Mouse (Mus musculus): Measurements from ENCODE around the gene Gck. TPM values are rescaled to one million over a fixed set of nuclear protein-coding genes. Genes with fewer than 3 reads are reported as not detected.
"Not testable (repeated sequence)": the region's sequence is repeated elsewhere in the genome, so short reads cannot be mapped to it uniquely, and the experiment has no call there.

Gck gene
- polyA plus RNA-seq, 1 experiment from 2014 or later, result 3.9 TPM

DNA sequence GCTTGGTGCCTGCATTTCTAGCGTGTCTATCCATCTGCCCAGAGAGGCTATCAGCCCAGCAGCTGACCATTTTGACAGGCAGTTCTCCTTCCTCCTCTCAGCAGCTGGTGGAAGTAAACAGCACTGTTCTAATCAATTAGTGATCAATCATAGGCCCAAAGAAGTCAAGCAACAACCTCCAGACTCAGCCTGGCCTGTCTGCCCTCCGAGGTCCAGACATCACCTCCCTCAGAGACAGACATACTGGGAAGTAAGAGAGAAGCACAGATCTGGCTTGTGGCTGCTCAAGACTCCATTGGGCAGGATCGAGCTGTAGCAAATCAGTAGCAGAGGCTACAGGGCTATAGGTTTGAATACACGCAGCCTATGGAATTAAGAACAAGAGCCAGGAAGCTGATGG, 2.1 kb downstream of the Gck start:
- no peak for ATAC-seq (ENCODE audit: low FRiP score)
- Histone ChIP-seq H3K9me3 (ENCODE audit: control insufficient read depth, low read length) (no peaks in the 10 kb centered on the region), H3K27me3 (ENCODE audit: control insufficient read depth, insufficient read depth, low read length) (no peaks in the 10 kb centered on the region), H3K27ac (no peak overlapping the region), H3K9ac (no peak overlapping the region), H3K4me3 (replicated peaks; ENCODE audit: low read length) (no peak overlapping the region), H3K36me3 (replicated peaks; ENCODE audit: control insufficient read depth, insufficient read depth) (no peaks in the 10 kb centered on the region), H3K4me1 (replicated peaks; ENCODE audit: control insufficient read depth, insufficient read depth, low read length) (peaks cover 4% of the 10 kb centered on the region), H3K4me2 (replicated peaks) (no peak overlapping the region)
- WGBS, result 64% methylated on average over 4 of the region's 4 CpGs
- DNase-seq (ENCODE audit: low spot score), result no peak

DNA sequence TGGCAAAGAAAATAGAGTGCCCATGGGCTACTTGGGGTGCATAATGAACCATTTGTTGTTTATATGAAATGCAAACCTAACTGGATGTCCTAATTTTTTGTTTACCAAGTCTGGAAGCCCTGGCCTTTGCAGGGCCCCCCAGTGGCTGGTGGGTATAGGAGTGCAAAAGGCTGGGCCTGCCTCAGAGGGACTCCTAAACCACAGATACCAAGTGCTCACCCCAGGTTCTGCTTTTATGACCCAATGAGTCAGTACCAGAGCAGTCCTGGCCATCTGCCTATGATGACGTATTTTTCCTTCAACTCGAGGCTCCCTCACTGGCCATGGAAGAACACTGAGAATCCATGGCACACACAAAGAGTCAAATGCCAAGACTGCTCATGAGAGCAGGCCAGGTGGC, 4.8 kb downstream of the Gck start:
- WGBS, result 75% methylated on average over 2 of the region's 2 CpGs
- H3K9ac ChIP-seq, result no peak overlapping the region

DNA sequence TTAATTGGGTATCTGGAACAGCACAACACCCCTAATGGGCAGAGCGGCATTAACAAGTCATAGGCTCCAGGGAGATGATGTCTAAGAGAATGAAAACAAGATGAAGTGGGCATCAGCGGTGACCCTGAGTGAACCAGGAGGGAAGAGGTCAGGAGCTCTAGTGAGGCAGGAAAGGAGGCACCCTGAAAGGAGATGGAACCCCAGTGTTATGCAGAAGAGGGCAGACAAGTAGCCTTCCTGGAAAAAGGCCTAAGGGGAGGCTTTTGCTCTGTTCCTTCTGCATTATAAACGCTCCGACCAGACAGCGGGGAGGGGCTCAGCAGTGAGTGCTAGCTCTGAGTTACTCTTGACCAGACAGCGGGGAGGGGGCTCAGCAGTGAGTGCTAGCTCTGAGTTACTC, 6.9 kb downstream of the Gck start:
- Histone ChIP-seq H3K4me3 (replicated peaks; ENCODE audit: low read length) (no peak overlapping the region), H3K27ac (no peak overlapping the region), H3K4me2 (replicated peaks) (no peak overlapping the region), H3K27me3 (ENCODE audit: control insufficient read depth, insufficient read depth, low read length) (no peaks in the 10 kb centered on the region), H3K9ac (no peak overlapping the region), H3K36me3 (replicated peaks; ENCODE audit: control insufficient read depth, insufficient read depth) (no peaks in the 10 kb centered on the region), H3K4me1 (replicated peaks; ENCODE audit: control insufficient read depth, insufficient read depth, low read length) (no peaks in the 10 kb centered on the region), H3K9me3 (ENCODE audit: control insufficient read depth, low read length) (no peaks in the 10 kb centered on the region)
- DNase-seq (ENCODE audit: low spot score) (no peak), ATAC-seq (ENCODE audit: low FRiP score) (no peak)
- WGBS, result 52% methylated on average over 6 of the region's 6 CpGs

More for the DNA sequence above, 4.8 kb downstream of the Gck start:
- H3K27me3 ChIP-seq (ENCODE audit: control insufficient read depth, insufficient read depth, low read length), result no peaks in the 10 kb centered on the region
- H3K4me1 ChIP-seq (replicated peaks; ENCODE audit: control insufficient read depth, insufficient read depth, low read length), result peaks cover 4% of the 10 kb centered on the region
- no peaks in the 10 kb centered on the region for H3K36me3 ChIP-seq (replicated peaks; ENCODE audit: control insufficient read depth, insufficient read depth)
- H3K9me3 ChIP-seq (ENCODE audit: control insufficient read depth, low read length), result no peaks in the 10 kb centered on the region
- no peak overlapping the region for H3K4me2 ChIP-seq (replicated peaks)
- no peak for ATAC-seq (ENCODE audit: low FRiP score)
- H3K27ac ChIP-seq, result no peak overlapping the region
- no peak overlapping the region for H3K4me3 ChIP-seq (replicated peaks; ENCODE audit: low read length)
- no peak for DNase-seq (ENCODE audit: low spot score)

DNA sequence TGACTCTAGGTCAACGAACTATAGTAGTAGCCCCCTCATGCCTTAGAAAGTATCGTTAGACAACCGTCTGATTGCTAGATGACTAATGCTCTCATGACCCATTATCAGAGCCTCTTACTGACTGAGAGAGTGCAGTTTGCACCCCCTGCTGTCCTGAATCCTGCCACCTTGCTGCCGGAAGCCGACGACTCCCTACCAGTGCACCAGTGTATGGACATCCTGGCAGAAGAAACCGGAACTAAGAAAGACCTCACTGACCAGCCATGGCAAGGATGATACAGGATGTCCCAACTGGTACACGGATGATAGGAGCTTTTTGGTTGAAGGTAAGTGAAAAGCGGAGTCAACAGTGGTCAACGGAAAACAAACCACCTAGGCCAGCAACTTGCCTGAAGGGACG, 15.3 kb downstream of the Gck start:
- H3K4me2 ChIP-seq (replicated peaks); DNase-seq (ENCODE audit: low spot score); H3K27ac ChIP-seq; H3K9ac ChIP-seq; ATAC-seq (ENCODE audit: low FRiP score); H3K4me1 ChIP-seq (replicated peaks; ENCODE audit: control insufficient read depth, insufficient read depth, low read length); H3K4me3 ChIP-seq (replicated peaks; ENCODE audit: low read length); H3K27me3 ChIP-seq (ENCODE audit: control insufficient read depth, insufficient read depth, low read length); H3K36me3 ChIP-seq (replicated peaks; ENCODE audit: control insufficient read depth, insufficient read depth); H3K9me3 ChIP-seq (ENCODE audit: control insufficient read depth, low read length): not testable (repeated sequence)
- WGBS, result 98% methylated on average over 11 of the region's 11 CpGs

DNA sequence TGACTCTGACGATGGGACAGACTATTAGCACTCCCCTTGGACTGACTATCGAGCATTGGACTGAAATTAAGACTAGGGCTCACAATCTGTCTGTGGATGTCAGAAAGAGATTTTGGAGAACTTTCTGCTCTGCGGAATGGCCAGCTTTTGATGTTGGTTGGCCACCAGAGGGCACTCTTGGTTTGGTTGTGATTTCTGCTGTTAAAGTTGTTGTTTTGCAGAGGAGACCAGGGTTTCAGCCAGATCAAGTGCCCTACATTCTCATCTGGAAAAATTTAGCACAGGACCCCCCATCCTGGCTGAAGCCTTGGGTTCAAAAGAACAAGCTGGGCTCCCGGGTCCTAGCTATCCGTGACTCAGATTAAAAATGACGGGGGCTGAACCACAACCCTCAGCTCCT, 17.9 kb downstream of the Gck start:
- H3K4me3 ChIP-seq (replicated peaks; ENCODE audit: low read length); H3K4me2 ChIP-seq (replicated peaks); DNase-seq (ENCODE audit: low spot score); H3K9me3 ChIP-seq (ENCODE audit: control insufficient read depth, low read length); ATAC-seq (ENCODE audit: low FRiP score); H3K9ac ChIP-seq; H3K27me3 ChIP-seq (ENCODE audit: control insufficient read depth, insufficient read depth, low read length); H3K27ac ChIP-seq; H3K36me3 ChIP-seq (replicated peaks; ENCODE audit: control insufficient read depth, insufficient read depth); H3K4me1 ChIP-seq (replicated peaks; ENCODE audit: control insufficient read depth, insufficient read depth, low read length): not testable (repeated sequence)
- 97% methylated on average over 6 of the region's 6 CpGs for WGBS

DNA sequence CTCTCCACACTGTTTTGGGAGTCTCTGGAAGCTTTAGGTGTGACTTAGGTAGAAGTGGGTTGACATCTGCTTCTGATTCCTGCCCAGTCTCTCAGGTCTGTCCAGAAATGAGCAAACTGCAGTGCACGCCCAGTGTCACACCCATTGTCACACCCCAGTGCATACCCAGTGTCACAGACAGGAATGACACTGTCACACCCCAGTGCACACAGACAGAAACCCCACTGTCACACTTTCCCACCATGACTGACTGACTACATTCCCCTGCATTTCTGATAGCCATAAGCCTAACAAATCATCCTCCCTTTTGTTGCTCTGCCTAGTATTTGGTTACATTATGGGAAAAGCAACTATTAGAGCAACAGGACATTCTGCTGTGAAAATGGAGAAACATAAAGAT, 19.3 kb downstream of the Gck start:
- Histone ChIP-seq H3K9ac (no peak overlapping the region), H3K27me3 (ENCODE audit: control insufficient read depth, insufficient read depth, low read length) (no peaks in the 10 kb centered on the region), H3K9me3 (ENCODE audit: control insufficient read depth, low read length) (no peaks in the 10 kb centered on the region), H3K4me3 (replicated peaks; ENCODE audit: low read length) (no peak overlapping the region), H3K4me2 (replicated peaks) (no peak overlapping the region), H3K4me1 (replicated peaks; ENCODE audit: control insufficient read depth, insufficient read depth, low read length) (no peaks in the 10 kb centered on the region), H3K36me3 (replicated peaks; ENCODE audit: control insufficient read depth, insufficient read depth) (no peaks in the 10 kb centered on the region), H3K27ac (no peak overlapping the region)
- no peak for DNase-seq (ENCODE audit: low spot score)
- ATAC-seq (ENCODE audit: low FRiP score), result no peak
- WGBS, result 59% methylated on average over 1 of the region's 1 CpGs

DNA sequence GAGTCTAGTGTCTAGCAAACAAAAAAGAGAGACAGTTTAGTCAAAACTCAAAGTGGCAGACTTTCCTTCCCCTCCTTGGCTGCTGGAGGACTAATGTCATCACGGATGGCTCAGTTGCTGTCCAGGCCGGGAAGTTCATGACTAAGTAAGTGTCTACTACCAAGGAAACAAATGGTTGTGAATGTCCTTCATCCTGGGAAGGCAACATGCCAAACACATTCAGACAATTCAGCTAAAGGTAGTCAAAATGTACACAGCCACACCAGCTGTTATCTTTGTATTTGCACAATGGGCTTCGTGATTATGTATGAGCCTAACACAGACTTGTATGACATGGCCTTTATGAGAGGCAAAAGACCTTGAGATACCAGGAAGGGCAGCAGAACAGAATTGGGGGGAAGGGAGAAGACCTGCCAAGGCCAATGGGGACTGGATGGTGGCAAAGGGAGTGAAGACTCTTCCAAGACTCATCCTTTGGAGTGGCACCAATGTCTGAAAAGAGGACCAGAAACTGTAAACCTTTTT, 23.1 kb downstream of the Gck start:
- DNase-seq (ENCODE audit: low spot score), result no peak
- no peak overlapping the region for H3K27ac ChIP-seq
- no peaks in the 10 kb centered on the region for H3K36me3 ChIP-seq (replicated peaks; ENCODE audit: control insufficient read depth, insufficient read depth)
- no peaks in the 10 kb centered on the region for H3K9me3 ChIP-seq (ENCODE audit: control insufficient read depth, low read length)
- no peak overlapping the region for H3K4me2 ChIP-seq (replicated peaks)
- WGBS, result 79% methylated on average over 3 of the region's 3 CpGs
- no peak overlapping the region for H3K9ac ChIP-seq
- H3K4me1 ChIP-seq (replicated peaks; ENCODE audit: control insufficient read depth, insufficient read depth, low read length), result no peaks in the 10 kb centered on the region
- H3K27me3 ChIP-seq (ENCODE audit: control insufficient read depth, insufficient read depth, low read length), result no peaks in the 10 kb centered on the region
- ATAC-seq (ENCODE audit: low FRiP score), result no peak
- no peak overlapping the region for H3K4me3 ChIP-seq (replicated peaks; ENCODE audit: low read length)

DNA sequence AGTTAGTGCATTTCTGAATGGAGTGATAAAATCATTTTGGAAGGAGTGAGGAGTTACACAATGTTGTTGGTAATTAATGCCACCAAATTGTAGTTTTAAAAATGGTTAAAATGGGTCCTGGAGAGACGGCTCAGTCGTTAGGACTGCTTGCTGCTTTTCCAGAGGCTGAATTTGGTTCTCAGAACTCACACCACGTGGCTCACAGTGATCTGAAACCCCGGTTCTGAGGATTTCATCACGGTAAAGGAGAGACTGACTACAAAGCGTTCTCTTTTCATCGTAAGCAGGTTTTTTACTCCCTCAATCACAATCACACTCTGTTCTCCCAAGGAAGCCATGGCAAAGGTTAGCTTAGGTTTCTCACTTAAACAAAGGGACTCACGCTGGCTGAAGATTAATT, 25.2 kb downstream of the Gck start:
- H3K4me2 ChIP-seq (replicated peaks), result no peak overlapping the region
- H3K27ac ChIP-seq, result no peak overlapping the region
- no peak for DNase-seq (ENCODE audit: low spot score)
- H3K27me3 ChIP-seq (ENCODE audit: control insufficient read depth, insufficient read depth, low read length), result no peaks in the 10 kb centered on the region
- H3K4me3 ChIP-seq (replicated peaks; ENCODE audit: low read length), result no peak overlapping the region
- H3K9me3 ChIP-seq (ENCODE audit: control insufficient read depth, low read length), result no peaks in the 10 kb centered on the region
- no peak overlapping the region for H3K9ac ChIP-seq
- 65% methylated on average over 8 of the region's 8 CpGs for WGBS
- no peaks in the 10 kb centered on the region for H3K36me3 ChIP-seq (replicated peaks; ENCODE audit: control insufficient read depth, insufficient read depth)
- no peaks in the 10 kb centered on the region for H3K4me1 ChIP-seq (replicated peaks; ENCODE audit: control insufficient read depth, insufficient read depth, low read length)
- ATAC-seq (ENCODE audit: low FRiP score), result no peak

DNA sequence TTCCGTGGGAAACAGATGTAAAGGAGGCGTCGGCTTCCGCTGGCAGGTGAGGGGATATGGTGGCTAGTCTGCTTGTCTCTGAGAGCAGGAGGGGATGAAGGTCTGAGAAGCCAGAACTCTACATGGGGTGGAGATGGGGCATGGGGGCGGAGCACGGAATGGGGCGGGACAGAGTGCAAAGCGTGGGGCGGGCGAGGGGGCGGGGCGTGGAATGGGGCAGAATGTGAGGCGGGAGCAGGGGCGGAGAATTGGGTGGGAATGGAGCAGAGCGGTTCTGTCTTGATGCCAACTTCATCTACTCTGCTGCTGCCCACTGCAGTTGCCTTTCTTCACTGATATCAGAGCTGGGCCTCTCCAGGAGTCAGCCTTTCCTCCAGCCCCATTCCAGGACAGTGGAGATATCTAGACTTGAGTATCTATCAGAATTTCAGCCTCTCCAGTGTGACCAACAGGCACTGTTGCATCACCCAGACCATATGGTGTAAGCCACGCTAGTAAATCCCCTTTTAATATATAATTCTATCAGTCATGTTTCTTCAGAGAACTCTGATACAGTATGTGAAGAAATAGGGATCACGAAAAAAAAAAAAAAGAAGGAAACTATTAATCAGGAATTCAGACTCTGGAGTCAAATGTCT, 29.4 kb downstream of the Gck start:
- Histone ChIP-seq H3K4me2 (replicated peaks) (no peak overlapping the region), H3K4me3 (replicated peaks; ENCODE audit: low read length) (no peak overlapping the region), H3K9ac (no peak overlapping the region), H3K27ac (no peak overlapping the region), H3K4me1 (replicated peaks; ENCODE audit: control insufficient read depth, insufficient read depth, low read length) (no peaks in the 10 kb centered on the region), H3K36me3 (replicated peaks; ENCODE audit: control insufficient read depth, insufficient read depth) (no peaks in the 10 kb centered on the region), H3K9me3 (ENCODE audit: control insufficient read depth, low read length) (no peaks in the 10 kb centered on the region), H3K27me3 (ENCODE audit: control insufficient read depth, insufficient read depth, low read length) (no peaks in the 10 kb centered on the region)
- WGBS, result 35% methylated on average over 17 of the region's 17 CpGs
- ATAC-seq (ENCODE audit: low FRiP score) (no peak), DNase-seq (ENCODE audit: low spot score) (no peak)

DNA sequence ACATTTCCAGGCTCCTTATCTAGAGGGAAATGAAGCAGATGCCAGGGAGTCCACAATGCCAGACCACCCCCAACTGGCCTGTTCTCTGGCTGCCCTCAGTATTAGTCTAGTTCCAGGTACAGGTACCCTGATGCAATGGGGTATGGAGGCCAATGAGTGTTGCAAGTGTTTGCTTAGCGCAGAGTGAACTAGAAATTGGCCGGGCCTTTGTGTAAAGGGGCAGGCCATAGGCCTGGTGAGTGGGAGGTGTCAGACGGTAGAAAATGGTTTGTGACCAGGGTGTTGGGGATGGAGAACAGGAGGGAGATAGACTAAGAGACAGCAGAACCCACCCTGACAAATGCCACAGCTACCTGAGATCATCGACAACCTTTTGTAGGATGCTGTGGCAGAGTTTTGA, 30.3 kb downstream of the Gck start:
- Histone ChIP-seq H3K36me3 (replicated peaks; ENCODE audit: control insufficient read depth, insufficient read depth) (no peaks in the 10 kb centered on the region), H3K4me2 (replicated peaks) (no peak overlapping the region), H3K9ac (no peak overlapping the region), H3K27me3 (ENCODE audit: control insufficient read depth, insufficient read depth, low read length) (no peaks in the 10 kb centered on the region), H3K4me1 (replicated peaks; ENCODE audit: control insufficient read depth, insufficient read depth, low read length) (no peaks in the 10 kb centered on the region), H3K9me3 (ENCODE audit: control insufficient read depth, low read length) (no peaks in the 10 kb centered on the region), H3K4me3 (replicated peaks; ENCODE audit: low read length) (no peak overlapping the region), H3K27ac (no peak overlapping the region)
- ATAC-seq (ENCODE audit: low FRiP score) (no peak), DNase-seq (ENCODE audit: low spot score) (no peak)
- WGBS, result 95% methylated on average over 4 of the region's 4 CpGs
